Mouse (Mus musculus) kidney, adult 2 months (tissue): ENCODE results near the gene Ano6.

Experiments used
- CTCF ChIP-seq: fragments of 200-500 bp; conservative IDR thresholded peaks from 2 replicates; pipeline ENCODE4 v1.5.1; 2011; ENCODE audit warnings: low read depth, mild to moderate bottlenecking, control low read depth, low read length, moderate library complexity, mixed read lengths; ENCODE audit not compliant: insufficient read depth, insufficient read length
- POLR2A ChIP-seq: fragments of 200-500 bp; IDR thresholded peaks from one replicate; pipeline ENCODE4 v1.6.1; 2011; ENCODE audit warnings: low read depth, low read length, control low read depth

GRCm38 (mm10) chr15:95745346-95746106 is 45.1 kb upstream of the Ano6 start:
- no peak for TF ChIP-seq POLR2A
- TF ChIP-seq CTCF = no peak
